Mouse (Mus musculus): ENCODE measurements at regions not wholly inside any gene's neighbourhood (a gene's known extent, or its start where the extent isn't known, plus 50 kb on each side); places are given as distances from the start of the nearest gene placed in this dataset.

GRCm38 (mm10) chr13:16646056-16646455, 634.4 kb downstream of the Inhba start:
- Histone ChIP-seq H3K9ac (replicated peaks) (no peak overlapping the region), H3K27me3 (no peaks in the 10 kb centered on the region), H3K4me1 (peaks cover 28% of the 10 kb centered on the region), H3K9me3 (no peaks in the 10 kb centered on the region), H3K4me2 (replicated peaks) (no peak overlapping the region), H3K36me3 (no peaks in the 10 kb centered on the region), H3K4me3 (no peak overlapping the region), H3K27ac (replicated peaks) (peak overlapping the region; percentile 83)
- ATAC-seq (replicated peaks), result peak; percentile 53

GRCm38 (mm10) chr13:16646649-16647048, 635.0 kb downstream of the Inhba start:
- ATAC-seq (replicated peaks), result no peak
- Histone ChIP-seq H3K9me3 (no peaks in the 10 kb centered on the region), H3K4me2 (replicated peaks) (no peak overlapping the region), H3K4me3 (no peak overlapping the region), H3K36me3 (no peaks in the 10 kb centered on the region), H3K4me1 (peaks cover 27% of the 10 kb centered on the region), H3K9ac (replicated peaks) (no peak overlapping the region), H3K27ac (replicated peaks) (peak overlapping the region; percentile 83), H3K27me3 (no peaks in the 10 kb centered on the region)

- Histone ChIP-seq H3K27me3 (no peaks in the 10 kb centered on the region), H3K27ac (replicated peaks) (0 out of 2 replicates have a peak overlapping the region, but pooled peaks have one; percentile 33), H3K4me1 (no peaks in the 10 kb centered on the region), H3K4me2 (replicated peaks) (no peak overlapping the region), H3K4me3 (no peak overlapping the region), H3K36me3 (no peaks in the 10 kb centered on the region), H3K9me3 (no peaks in the 10 kb centered on the region), H3K9ac (replicated peaks) (no peak overlapping the region)
- no peak for ATAC-seq (replicated peaks)
- WGBS, result 68% methylated on average over 4 of the region's 4 CpGs
These were observed 644.5 kb downstream of the Inhba start for GRCm38 (mm10) chr13:16656110-16656509.

- Histone ChIP-seq H3K4me2 (replicated peaks) (no peak overlapping the region), H3K27ac (replicated peaks) (no peak overlapping the region), H3K4me1 (no peaks in the 10 kb centered on the region), H3K9ac (replicated peaks) (no peak overlapping the region), H3K4me3 (no peak overlapping the region), H3K27me3 (no peaks in the 10 kb centered on the region), H3K36me3 (no peaks in the 10 kb centered on the region), H3K9me3 (no peaks in the 10 kb centered on the region)
- ATAC-seq (replicated peaks), result no peak; the same call in 1 of the 2 replicates
- 61% methylated on average over 6 of the region's 6 CpGs for WGBS
These were observed 648.2 kb downstream of the Inhba start for GRCm38 (mm10) chr13:16659894-16660293.

- Histone ChIP-seq H3K27ac (replicated peaks) (no peak overlapping the region), H3K36me3 (no peaks in the 10 kb centered on the region), H3K9me3 (no peaks in the 10 kb centered on the region), H3K9ac (replicated peaks) (no peak overlapping the region), H3K27me3 (no peaks in the 10 kb centered on the region), H3K4me2 (replicated peaks) (no peak overlapping the region), H3K4me1 (no peaks in the 10 kb centered on the region), H3K4me3 (no peak overlapping the region)
- no peak for ATAC-seq (replicated peaks)
- WGBS, result 90% methylated on average over 1 of the region's 1 CpGs
These were observed 657.0 kb downstream of the Inhba start for GRCm38 (mm10) chr13:16668652-16669051.

- H3K9me3 ChIP-seq, result no peaks in the 10 kb centered on the region
- H3K27me3 ChIP-seq, result no peaks in the 10 kb centered on the region
- H3K36me3 ChIP-seq, result no peaks in the 10 kb centered on the region
- no peak overlapping the region for H3K4me3 ChIP-seq
- no peak overlapping the region for H3K9ac ChIP-seq (replicated peaks)
- H3K4me1 ChIP-seq, result no peaks in the 10 kb centered on the region
- no peak overlapping the region for H3K4me2 ChIP-seq (replicated peaks)
- 94% methylated on average over 1 of the region's 1 CpGs for WGBS
- ATAC-seq (replicated peaks), result no peak
- H3K27ac ChIP-seq (replicated peaks), result no peak overlapping the region
These were observed 657.6 kb downstream of the Inhba start for GRCm38 (mm10) chr13:16669281-16669680.

- ATAC-seq (replicated peaks), result no peak
These were observed 658.5 kb downstream of the Inhba start for GRCm38 (mm10) chr13:16670047-16670733.

GRCm38 (mm10) chr13:16670736-16671135, 659.1 kb downstream of the Inhba start:
- H3K27me3 ChIP-seq, result no peaks in the 10 kb centered on the region
- no peaks in the 10 kb centered on the region for H3K4me1 ChIP-seq
- H3K4me3 ChIP-seq, result no peak overlapping the region
- no peak overlapping the region for H3K9ac ChIP-seq (replicated peaks)
- H3K9me3 ChIP-seq, result no peaks in the 10 kb centered on the region
- H3K27ac ChIP-seq (replicated peaks), result no peak overlapping the region
- no peak overlapping the region for H3K4me2 ChIP-seq (replicated peaks)
- no peak for ATAC-seq (replicated peaks)
- no peaks in the 10 kb centered on the region for H3K36me3 ChIP-seq

More at GRCm38 (mm10) chr13:16670047-16670733, 658.5 kb downstream of the Inhba start:
- Histone ChIP-seq H3K4me2 (replicated peaks) (no peak overlapping the region), H3K4me3 (no peak overlapping the region), H3K36me3 (no peaks in the 10 kb centered on the region), H3K27me3 (no peaks in the 10 kb centered on the region), H3K9me3 (no peaks in the 10 kb centered on the region), H3K9ac (replicated peaks) (no peak overlapping the region), H3K4me1 (no peaks in the 10 kb centered on the region), H3K27ac (replicated peaks) (no peak overlapping the region)
- 72% methylated on average over 5 of the region's 5 CpGs for WGBS

- no peaks in the 10 kb centered on the region for H3K4me1 ChIP-seq
- H3K9ac ChIP-seq (replicated peaks), result no peak overlapping the region
- no peaks in the 10 kb centered on the region for H3K27me3 ChIP-seq
- no peaks in the 10 kb centered on the region for H3K36me3 ChIP-seq
- no peak for ATAC-seq (replicated peaks)
- no peaks in the 10 kb centered on the region for H3K9me3 ChIP-seq
- no peak overlapping the region for H3K27ac ChIP-seq (replicated peaks)
- no peak overlapping the region for H3K4me2 ChIP-seq (replicated peaks)
- no peak overlapping the region for H3K4me3 ChIP-seq
- WGBS, result 78% methylated on average over 1 of the region's 1 CpGs
These were observed 665.2 kb downstream of the Inhba start for GRCm38 (mm10) chr13:16676873-16677272.

- H3K9me3 ChIP-seq, result no peaks in the 10 kb centered on the region
- no peak overlapping the region for H3K27ac ChIP-seq (replicated peaks)
- WGBS, result 85% methylated on average over 1 of the region's 1 CpGs
- no peaks in the 10 kb centered on the region for H3K4me1 ChIP-seq
- no peaks in the 10 kb centered on the region for H3K27me3 ChIP-seq
- H3K36me3 ChIP-seq, result no peaks in the 10 kb centered on the region
- no peak for ATAC-seq (replicated peaks)
- H3K4me2 ChIP-seq (replicated peaks), result no peak overlapping the region
- H3K9ac ChIP-seq (replicated peaks), result no peak overlapping the region
- H3K4me3 ChIP-seq, result no peak overlapping the region
These were observed 666.8 kb downstream of the Inhba start for GRCm38 (mm10) chr13:16678246-16679024.

- Histone ChIP-seq H3K4me2 (replicated peaks) (no peak overlapping the region), H3K36me3 (no peaks in the 10 kb centered on the region), H3K9me3 (no peaks in the 10 kb centered on the region), H3K4me3 (no peak overlapping the region), H3K4me1 (no peaks in the 10 kb centered on the region), H3K27me3 (no peaks in the 10 kb centered on the region), H3K9ac (replicated peaks) (no peak overlapping the region), H3K27ac (replicated peaks) (no peak overlapping the region)
- ATAC-seq (replicated peaks), result no peak
- 97% methylated on average over 1 of the region's 1 CpGs for WGBS
These were observed 682.5 kb downstream of the Inhba start for GRCm38 (mm10) chr13:16694201-16694600.

GRCm38 (mm10) chr13:16700934-16701333, 689.3 kb downstream of the Inhba start:
- no peak overlapping the region for H3K4me3 ChIP-seq
- H3K27ac ChIP-seq (replicated peaks), result no peak overlapping the region
- H3K9me3 ChIP-seq, result no peaks in the 10 kb centered on the region
- no peaks in the 10 kb centered on the region for H3K36me3 ChIP-seq
- ATAC-seq (replicated peaks), result no peak
- H3K4me1 ChIP-seq, result peaks cover 9% of the 10 kb centered on the region
- H3K27me3 ChIP-seq, result no peaks in the 10 kb centered on the region
- H3K9ac ChIP-seq (replicated peaks), result no peak overlapping the region
- 88% methylated on average over 2 of the region's 2 CpGs for WGBS
- H3K4me2 ChIP-seq (replicated peaks), result no peak overlapping the region
